8 mouse cellular contexts compared by ENCODE assay signal in genomic region chr4:141617299-141617698, GRCm38 (mm10). TPM values are rescaled to one million over a fixed set of nuclear protein-coding genes. Genes with fewer than 3 reads are reported as not detected.
DNase-seq lines count a peak whose midpoint lies in the region; ATAC-seq and TF ChIP-seq lines count a peak whose summit lies in the region.

No protein-coding gene starts in this region.

- H3K9ac ChIP-seq in embryonic facial prominence, embryonic 13.5 days: peak overlapping the region; percentile 58
- peak overlapping the region; percentile 62 for H3K9ac ChIP-seq in heart, embryonic 11.5 days (ENCODE audit: low read depth, low read length)
- H3K9ac ChIP-seq in kidney, embryonic 14.5 days (ENCODE audit: low read depth, low read length): peak overlapping the region; percentile 50
- 0 out of 2 replicates have a peak overlapping the region, but pooled peaks have one; percentile 10 for H3K9ac ChIP-seq in liver, embryonic 12.5 days

- peak; percentile 16; the same call in 1 of the 2 replicates for TF ChIP-seq POLR2A in testis, adult 2 months (IDR thresholded peaks at IDR 0.05; ENCODE audit: control insufficient read depth, low read depth, low read length)

- H3K27me3 ChIP-seq in embryonic facial prominence, embryonic 13.5 days: no peaks in the 10 kb centered on the region
- peaks cover 2% of the 10 kb centered on the region; the same call in 1 of the 2 replicates for H3K27me3 ChIP-seq in heart, embryonic 11.5 days (ENCODE audit: control insufficient read depth, insufficient read depth, low read length)
- 0 out of 2 replicates have a peak, but pooled peaks cover 2% of the 10 kb centered on the region for H3K27me3 ChIP-seq in kidney, embryonic 14.5 days (ENCODE audit: control insufficient read depth, insufficient read depth, low read length)
- H3K27me3 ChIP-seq in liver, embryonic 12.5 days (replicated peaks): peaks cover 19% of the 10 kb centered on the region
- H3K27me3 ChIP-seq in testis, adult 2 months (ENCODE audit: control insufficient read depth, insufficient read depth, low read length): no peaks in the 10 kb centered on the region

- H3K36me3 ChIP-seq in embryonic facial prominence, embryonic 13.5 days: no peaks in the 10 kb centered on the region
- H3K36me3 ChIP-seq in heart, embryonic 11.5 days (ENCODE audit: control insufficient read depth, insufficient read depth, low read length): no peaks in the 10 kb centered on the region
- no peaks in the 10 kb centered on the region for H3K36me3 ChIP-seq in kidney, embryonic 14.5 days (ENCODE audit: control insufficient read depth, insufficient read depth, low read length)
- H3K36me3 ChIP-seq in liver, embryonic 12.5 days: no peaks in the 10 kb centered on the region
- no peaks in the 10 kb centered on the region for H3K36me3 ChIP-seq in testis, adult 2 months (ENCODE audit: control insufficient read depth, insufficient read depth, low read length)

- peak overlapping the region; percentile 34 for H3K4me3 ChIP-seq in embryonic facial prominence, embryonic 13.5 days
- peak overlapping the region; percentile 32 for H3K4me3 ChIP-seq in heart, embryonic 11.5 days (ENCODE audit: low read depth, low read length)
- peak overlapping the region; percentile 31 for H3K4me3 ChIP-seq in kidney, embryonic 14.5 days (ENCODE audit: low read length)
- H3K4me3 ChIP-seq in liver, embryonic 12.5 days: peak overlapping the region; percentile 47
- peak overlapping the region; percentile 89 for H3K4me3 ChIP-seq in testis, adult 2 months (ENCODE audit: control insufficient read depth, low read depth, low read length)

- no peak overlapping the region for H3K27ac ChIP-seq in embryonic facial prominence, embryonic 13.5 days
- H3K27ac ChIP-seq in heart, embryonic 11.5 days (ENCODE audit: low read depth, low read length): no peak overlapping the region
- H3K27ac ChIP-seq in kidney, embryonic 14.5 days (ENCODE audit: low read depth, low read length): no peak overlapping the region
- no peak overlapping the region for H3K27ac ChIP-seq in liver, embryonic 12.5 days
- no peak overlapping the region for H3K27ac ChIP-seq in testis, adult 2 months (ENCODE audit: control insufficient read depth, insufficient read depth, low read depth, low read length)

- no peaks in the 10 kb centered on the region for H3K9me3 ChIP-seq in embryonic facial prominence, embryonic 13.5 days
- no peaks in the 10 kb centered on the region for H3K9me3 ChIP-seq in heart, embryonic 11.5 days (replicated peaks; ENCODE audit: control insufficient read depth, low read length)
- no peaks in the 10 kb centered on the region for H3K9me3 ChIP-seq in kidney, embryonic 14.5 days (ENCODE audit: control insufficient read depth, low read length)
- no peaks in the 10 kb centered on the region for H3K9me3 ChIP-seq in liver, embryonic 12.5 days (replicated peaks)

- H3K4me1 ChIP-seq in embryonic facial prominence, embryonic 13.5 days: peaks cover 13% of the 10 kb centered on the region; the same call in 1 of the 2 replicates
- H3K4me1 ChIP-seq in heart, embryonic 11.5 days (ENCODE audit: control insufficient read depth, insufficient read depth, low read length): peaks cover 8% of the 10 kb centered on the region
- H3K4me1 ChIP-seq in kidney, embryonic 14.5 days (ENCODE audit: control insufficient read depth, insufficient read depth, low read length): peaks cover 11% of the 10 kb centered on the region
- H3K4me1 ChIP-seq in liver, embryonic 12.5 days: peaks cover 15% of the 10 kb centered on the region
- H3K4me1 ChIP-seq in testis, adult 2 months (ENCODE audit: control insufficient read depth, insufficient read depth, low read length): peaks cover 14% of the 10 kb centered on the region

- TF ChIP-seq CTCF in testis, adult 2 months (IDR thresholded peaks at IDR 0.05; ENCODE audit: control insufficient read depth, insufficient read depth, insufficient replicate concordance, low read depth, low read length): peak; percentile 37; the same call in 1 of the 2 replicates

- DNase-seq in A20 (ENCODE audit: low read depth, low spot score) (peak; percentile 76), WW6 (ENCODE audit: low read depth, low spot score) (peak; percentile 62)
- peak; percentile 62 for DNase-seq in naive thymus-derived CD4-positive, alpha-beta T cell, adult 2 months (ENCODE audit: low read depth)

- ATAC-seq in embryonic facial prominence, embryonic 13.5 days (ENCODE audit: insufficient number of reproducible peaks, insufficient read depth, low FRiP score, low TSS enrichment, low read depth): no peak
- no peak for ATAC-seq in heart, embryonic 11.5 days (replicated peaks; ENCODE audit: insufficient number of reproducible peaks, low FRiP score, low TSS enrichment)
- ATAC-seq in kidney, embryonic 14.5 days (ENCODE audit: low FRiP score, low TSS enrichment): peak; percentile 61
- peak; percentile 20; the same call in 1 of the 2 replicates for ATAC-seq in liver, embryonic 12.5 days

- 7% methylated on average over 20 of the region's 20 CpGs for WGBS in embryonic facial prominence, embryonic 13.5 days
- WGBS in heart, embryonic 11.5 days (ENCODE audit: insufficient replicate concordance): 3% methylated on average over 20 of the region's 20 CpGs
- WGBS in kidney, embryonic 14.5 days: 2% methylated on average over 20 of the region's 20 CpGs
- 4% methylated on average over 20 of the region's 20 CpGs for WGBS in liver, embryonic 12.5 days (ENCODE audit: insufficient replicate concordance)

- H3K4me2 ChIP-seq in embryonic facial prominence, embryonic 13.5 days: peak overlapping the region; percentile 70
- peak overlapping the region; percentile 82 for H3K4me2 ChIP-seq in heart, embryonic 11.5 days
- peak overlapping the region; percentile 55 for H3K4me2 ChIP-seq in kidney, embryonic 14.5 days (replicated peaks; ENCODE audit: low read depth, low read length)
- peak overlapping the region; percentile 75 for H3K4me2 ChIP-seq in liver, embryonic 12.5 days

RNA-seq across cellular contexts. Expression of gene Tmem82, which starts 1.1 kb away (rescaled TPM):
- polyA plus RNA-seq in embryonic facial prominence, embryonic 13.5 days (2015; fragmentation: Nextera tagmentation; extraction: Ambion mirVana): 0.47 and 0.74 TPM in 2 replicates
- 0.17 and 0.30 TPM in 2 replicates for polyA plus RNA-seq in heart, embryonic 11.5 days (2014; fragmentation: Nextera tagmentation; extraction: Ambion mirVana)
- 0.86 and 1.2 TPM in 2 replicates for polyA plus RNA-seq in kidney, embryonic 14.5 days (2014; fragmentation: Nextera tagmentation; extraction: Ambion mirVana)
- polyA plus RNA-seq in liver, embryonic 12.5 days (2016; fragmentation: Nextera tagmentation; extraction: Ambion mirVana): 3.2 and 3.6 TPM in 2 replicates
- polyA plus RNA-seq in testis, adult 2 months (2012; rRNA removed): 3.5 and 3.9 TPM in 2 replicates

RNA-seq across cellular contexts. Expression of gene Slc25a34, which starts 6.3 kb away (rescaled TPM):
- polyA plus RNA-seq in embryonic facial prominence, embryonic 13.5 days (2015; fragmentation: Nextera tagmentation; extraction: Ambion mirVana): 0.12 TPM in 1 of 2 replicates, not detected in the other
- not detected in 2 replicates for polyA plus RNA-seq in heart, embryonic 11.5 days (2014; fragmentation: Nextera tagmentation; extraction: Ambion mirVana)
- polyA plus RNA-seq in kidney, embryonic 14.5 days (2014; fragmentation: Nextera tagmentation; extraction: Ambion mirVana): 0.07 TPM in 1 of 2 replicates, not detected in the other
- not detected in 2 replicates for polyA plus RNA-seq in liver, embryonic 12.5 days (2016; fragmentation: Nextera tagmentation; extraction: Ambion mirVana)
- 2.2 and 2.9 TPM in 2 replicates for polyA plus RNA-seq in testis, adult 2 months (2012; rRNA removed)

RNA-seq across cellular contexts. Expression of gene Fblim1, which starts 11.4 kb away (rescaled TPM):
- 49.0 and 56.1 TPM in 2 replicates for polyA plus RNA-seq in embryonic facial prominence, embryonic 13.5 days (2015; fragmentation: Nextera tagmentation; extraction: Ambion mirVana)
- 53.9 and 64.0 TPM in 2 replicates for polyA plus RNA-seq in heart, embryonic 11.5 days (2014; fragmentation: Nextera tagmentation; extraction: Ambion mirVana)
- polyA plus RNA-seq in kidney, embryonic 14.5 days (2014; fragmentation: Nextera tagmentation; extraction: Ambion mirVana): 49.4 and 71.3 TPM in 2 replicates
- 4.0 and 5.3 TPM in 2 replicates for polyA plus RNA-seq in liver, embryonic 12.5 days (2016; fragmentation: Nextera tagmentation; extraction: Ambion mirVana)
- polyA plus RNA-seq in testis, adult 2 months (2012; rRNA removed): 3.1 and 4.4 TPM in 2 replicates

RNA-seq across cellular contexts. Expression of gene Plekhm2, which starts 47.4 kb away (rescaled TPM):
- 8.5 TPM in 2 replicates for polyA plus RNA-seq in embryonic facial prominence, embryonic 13.5 days (2015; fragmentation: Nextera tagmentation; extraction: Ambion mirVana)
- polyA plus RNA-seq in heart, embryonic 11.5 days (2014; fragmentation: Nextera tagmentation; extraction: Ambion mirVana): 3.5 and 3.9 TPM in 2 replicates
- polyA plus RNA-seq in kidney, embryonic 14.5 days (2014; fragmentation: Nextera tagmentation; extraction: Ambion mirVana): 3.5 and 6.8 TPM in 2 replicates
- polyA plus RNA-seq in liver, embryonic 12.5 days (2016; fragmentation: Nextera tagmentation; extraction: Ambion mirVana): 1.9 and 2.4 TPM in 2 replicates
- 73.3 and 76.3 TPM in 2 replicates for polyA plus RNA-seq in testis, adult 2 months (2012; rRNA removed)

Comparison
In these comparisons a context has a peak if more than half of its experiments do, and no peak if none do; other contexts are left out.
1. ATAC-seq: peak in kidney, embryonic 14.5 days (single experiment) and liver, embryonic 12.5 days (single experiment); none in embryonic facial prominence, embryonic 13.5 days (single experiment) and heart, embryonic 11.5 days (single experiment).
2. H3K4me3 ChIP-seq: peak in every context shown above with its lines; median percentile 89 in testis, adult 2 months; 47 in liver, embryonic 12.5 days; 34 in embryonic facial prominence, embryonic 13.5 days; 32 in heart, embryonic 11.5 days; 31 in kidney, embryonic 14.5 days.
3. H3K9ac ChIP-seq: peak in every context shown above with its lines; median percentile 62 in heart, embryonic 11.5 days; 58 in embryonic facial prominence, embryonic 13.5 days; 50 in kidney, embryonic 14.5 days; 10 in liver, embryonic 12.5 days.
4. Peak in every context shown above with its lines, with median percentiles within 50 percentile points of each other: DNase-seq and H3K4me2 ChIP-seq.